Mouse (Mus musculus) midbrain, embryonic 10.5 days (tissue): ENCODE measurements around the gene Nbas. TPM values are rescaled to one million over a fixed set of nuclear protein-coding genes. Genes with fewer than 3 reads are reported as not detected.

ENCODE experiments used
- DNase-seq: peaks from one replicate; pipeline ENCODE4 v3.0.0-alpha.2; 2017; ENCODE audit warnings: low spot score
- H3K27ac ChIP-seq: fragments of 300-500 bp; sonication (generic); replicated peaks from 2 replicates; pipeline ENCODE4 v1.5.1; 2016; ENCODE audit warnings: mild to moderate bottlenecking
- H3K27me3 ChIP-seq: fragments of 300-500 bp; sonication (generic); 2 replicates; pipeline ENCODE4 v1.6.1; 2016; ENCODE audit warnings: low read depth, mild to moderate bottlenecking; ENCODE audit not compliant: poor library complexity, severe bottlenecking
- H3K36me3 ChIP-seq: fragments of 300-500 bp; sonication (generic); 2 replicates; pipeline ENCODE4 v1.6.1; 2016; ENCODE audit warnings: mild to moderate bottlenecking, moderate library complexity
- H3K4me1 ChIP-seq: fragments of 300-500 bp; sonication (generic); 2 replicates; pipeline ENCODE4 v1.6.1; 2016
- H3K4me3 ChIP-seq: fragments of 300-500 bp; sonication (generic); 2 replicates; pipeline ENCODE4 v1.5.1; 2016; ENCODE audit warnings: mild to moderate bottlenecking, moderate library complexity
- H3K9me3 ChIP-seq: fragments of 300-500 bp; sonication (generic); replicated peaks from 2 replicates; pipeline ENCODE4 v1.6.1; 2016; ENCODE audit warnings: mild to moderate bottlenecking
- WGBS: fragments of 180-500 bp; shearing (Covaris S2); methylation state at CpG from one replicate; pipeline ENCODE4 v1.1.7; 2016; 5-methylcytosine and 5-hydroxymethylcytosine counted together
- polyA plus RNA-seq: library from polyadenylated mRNA; unstranded; fragments of >200 nt; fragmentation: Nextera tagmentation; extraction: Ambion mirVana; gene quantifications from 2 replicates; pipeline ENCODE4 v1.2.1, GENCODE M21; 2016

The Nbas gene
- polyA plus RNA-seq, 1 experiment from 2014 or later: 13.3 TPM

GRCm38 (mm10) chr12:13575605-13576600, 307.0 kb downstream of the Nbas start:
- H3K4me1 ChIP-seq: peaks cover 12% of the 10 kb centered on the region
- no peak overlapping the region for H3K4me3 ChIP-seq
- no peaks in the 10 kb centered on the region for H3K27me3 ChIP-seq
- 92% methylated on average over 5 of the region's 5 CpGs for WGBS
- peak overlapping the region; percentile 49; the same call in 1 of the 2 replicates for H3K27ac ChIP-seq
- no peaks in the 10 kb centered on the region for H3K9me3 ChIP-seq
- no peaks in the 10 kb centered on the region for H3K36me3 ChIP-seq
- no peak for DNase-seq

- Histone ChIP-seq H3K9me3 (no peaks in the 10 kb centered on the region), H3K4me3 (no peak overlapping the region), H3K27ac (no peak overlapping the region), H3K4me1 (peaks cover 12% of the 10 kb centered on the region), H3K27me3 (no peaks in the 10 kb centered on the region), H3K36me3 (no peaks in the 10 kb centered on the region)
- DNase-seq: no peak
- WGBS: 79% methylated on average over 4 of the region's 4 CpGs
Measured at GRCm38 (mm10) chr12:13576761-13577160, 307.8 kb downstream of the Nbas start.

GRCm38 (mm10) chr12:13580796-13581195, 311.9 kb downstream of the Nbas start:
- Histone ChIP-seq H3K27ac (no peak overlapping the region), H3K4me1 (peaks cover 12% of the 10 kb centered on the region), H3K4me3 (no peak overlapping the region), H3K27me3 (no peaks in the 10 kb centered on the region), H3K9me3 (no peaks in the 10 kb centered on the region), H3K36me3 (peaks cover 10% of the 10 kb centered on the region)
- DNase-seq: no peak
- WGBS: 92% methylated on average over 1 of the region's 1 CpGs

- Histone ChIP-seq H3K4me1 (no peaks in the 10 kb centered on the region), H3K9me3 (no peaks in the 10 kb centered on the region), H3K36me3 (peaks cover 10% of the 10 kb centered on the region), H3K4me3 (no peak overlapping the region), H3K27ac (no peak overlapping the region), H3K27me3 (no peaks in the 10 kb centered on the region)
- no peak for DNase-seq
- 92% methylated on average over 6 of the region's 6 CpGs for WGBS
Measured at GRCm38 (mm10) chr12:13583386-13583785, 314.5 kb downstream of the Nbas start.

GRCm38 (mm10) chr12:13585527-13586156, 316.7 kb downstream of the Nbas start:
- Histone ChIP-seq H3K4me1 (no peaks in the 10 kb centered on the region), H3K4me3 (no peak overlapping the region), H3K27me3 (no peaks in the 10 kb centered on the region), H3K36me3 (peaks cover 10% of the 10 kb centered on the region), H3K9me3 (no peaks in the 10 kb centered on the region), H3K27ac (no peak overlapping the region)
- no peak for DNase-seq
- 92% methylated on average over 6 of the region's 6 CpGs for WGBS

GRCm38 (mm10) chr12:13587675-13588074, 318.7 kb downstream of the Nbas start:
- WGBS: 90% methylated on average over 4 of the region's 4 CpGs

GRCm38 (mm10) chr12:13589021-13589420, 320.1 kb downstream of the Nbas start:
- no peak overlapping the region for H3K4me3 ChIP-seq
- H3K9me3 ChIP-seq: no peaks in the 10 kb centered on the region
- no peaks in the 10 kb centered on the region for H3K27me3 ChIP-seq
- H3K36me3 ChIP-seq: peaks cover 4% of the 10 kb centered on the region; the same call in 1 of the 2 replicates
- WGBS: 91% methylated on average over 5 of the region's 5 CpGs
- DNase-seq: no peak
- H3K27ac ChIP-seq: no peak overlapping the region
- H3K4me1 ChIP-seq: no peaks in the 10 kb centered on the region

More at GRCm38 (mm10) chr12:13587675-13588074, 318.7 kb downstream of the Nbas start:
- H3K27me3 ChIP-seq: no peaks in the 10 kb centered on the region
- DNase-seq: no peak
- H3K27ac ChIP-seq: no peak overlapping the region
- H3K36me3 ChIP-seq: peaks cover 10% of the 10 kb centered on the region
- no peak overlapping the region for H3K4me3 ChIP-seq
- H3K9me3 ChIP-seq: no peaks in the 10 kb centered on the region
- no peaks in the 10 kb centered on the region for H3K4me1 ChIP-seq

- H3K27me3 ChIP-seq: no peaks in the 10 kb centered on the region
- 73% methylated on average over 9 of the region's 9 CpGs for WGBS
- H3K4me3 ChIP-seq: no peak overlapping the region
- no peaks in the 10 kb centered on the region for H3K9me3 ChIP-seq
- no peak for DNase-seq
- H3K27ac ChIP-seq: no peak overlapping the region
- no peaks in the 10 kb centered on the region for H3K36me3 ChIP-seq
- peaks cover 8% of the 10 kb centered on the region for H3K4me1 ChIP-seq
Measured at GRCm38 (mm10) chr12:13594746-13595469, 326.0 kb downstream of the Nbas start.

GRCm38 (mm10) chr12:13597026-13597425, 328.1 kb downstream of the Nbas start:
- Histone ChIP-seq H3K36me3 (no peaks in the 10 kb centered on the region), H3K4me3 (no peak overlapping the region), H3K4me1 (peaks cover 8% of the 10 kb centered on the region), H3K27ac (no peak overlapping the region), H3K9me3 (no peaks in the 10 kb centered on the region), H3K27me3 (no peaks in the 10 kb centered on the region)
- WGBS: 85% methylated on average over 2 of the region's 2 CpGs
- no peak for DNase-seq

GRCm38 (mm10) chr12:13598545-13598944, 329.6 kb downstream of the Nbas start:
- Histone ChIP-seq H3K36me3 (no peaks in the 10 kb centered on the region), H3K27ac (no peak overlapping the region), H3K9me3 (no peaks in the 10 kb centered on the region), H3K4me1 (peaks cover 8% of the 10 kb centered on the region), H3K27me3 (no peaks in the 10 kb centered on the region), H3K4me3 (no peak overlapping the region)
- 78% methylated on average over 4 of the region's 4 CpGs for WGBS
- DNase-seq: no peak

- Histone ChIP-seq H3K9me3 (no peaks in the 10 kb centered on the region), H3K27me3 (no peaks in the 10 kb centered on the region), H3K4me1 (no peaks in the 10 kb centered on the region), H3K36me3 (no peaks in the 10 kb centered on the region), H3K27ac (no peak overlapping the region), H3K4me3 (no peak overlapping the region)
- DNase-seq: no peak
Measured at GRCm38 (mm10) chr12:13602414-13602813, 333.5 kb downstream of the Nbas start.

GRCm38 (mm10) chr12:13607021-13607420, 338.1 kb downstream of the Nbas start:
- DNase-seq: no peak
- H3K27ac ChIP-seq: no peak overlapping the region
- WGBS: 89% methylated on average over 2 of the region's 2 CpGs
- H3K4me1 ChIP-seq: no peaks in the 10 kb centered on the region
- H3K36me3 ChIP-seq: no peaks in the 10 kb centered on the region
- no peaks in the 10 kb centered on the region for H3K9me3 ChIP-seq
- H3K27me3 ChIP-seq: no peaks in the 10 kb centered on the region
- no peak overlapping the region for H3K4me3 ChIP-seq
